Mouse (Mus musculus) heart, adult 2 months (tissue): Measurements from ENCODE around the gene Tchp.

Source experiments
- CTCF ChIP-seq: fragments of 200-600 bp; IDR thresholded peaks from 2 replicates; pipeline ENCODE4 v1.8.1; 2022; ENCODE audit warnings: antibody characterized with exemption, mild to moderate bottlenecking, moderate library complexity
- EP300 ChIP-seq: fragments of 200-500 bp; IDR thresholded peaks from 2 replicates; pipeline ENCODE4 v1.6.1; 2011; ENCODE audit warnings: low read depth, low read length, control low read depth; ENCODE audit not compliant: insufficient read depth
- POLR2A ChIP-seq: fragments of 200-500 bp; IDR thresholded peaks from 2 replicates; pipeline ENCODE4 v1.6.1; 2011; ENCODE audit warnings: mild to moderate bottlenecking, low read depth, low read length, control low read depth; ENCODE audit not compliant: insufficient read depth

- TF ChIP-seq EP300, result no peak
- no peak for TF ChIP-seq CTCF
- TF ChIP-seq POLR2A, result no peak
These were observed 931 bp downstream of the Tchp start for GRCm38 (mm10) chr5:114708491-114708890.
